Mouse (Mus musculus): Measurements from ENCODE around the gene Atp5c1.

Gene Atp5c1

DNA sequence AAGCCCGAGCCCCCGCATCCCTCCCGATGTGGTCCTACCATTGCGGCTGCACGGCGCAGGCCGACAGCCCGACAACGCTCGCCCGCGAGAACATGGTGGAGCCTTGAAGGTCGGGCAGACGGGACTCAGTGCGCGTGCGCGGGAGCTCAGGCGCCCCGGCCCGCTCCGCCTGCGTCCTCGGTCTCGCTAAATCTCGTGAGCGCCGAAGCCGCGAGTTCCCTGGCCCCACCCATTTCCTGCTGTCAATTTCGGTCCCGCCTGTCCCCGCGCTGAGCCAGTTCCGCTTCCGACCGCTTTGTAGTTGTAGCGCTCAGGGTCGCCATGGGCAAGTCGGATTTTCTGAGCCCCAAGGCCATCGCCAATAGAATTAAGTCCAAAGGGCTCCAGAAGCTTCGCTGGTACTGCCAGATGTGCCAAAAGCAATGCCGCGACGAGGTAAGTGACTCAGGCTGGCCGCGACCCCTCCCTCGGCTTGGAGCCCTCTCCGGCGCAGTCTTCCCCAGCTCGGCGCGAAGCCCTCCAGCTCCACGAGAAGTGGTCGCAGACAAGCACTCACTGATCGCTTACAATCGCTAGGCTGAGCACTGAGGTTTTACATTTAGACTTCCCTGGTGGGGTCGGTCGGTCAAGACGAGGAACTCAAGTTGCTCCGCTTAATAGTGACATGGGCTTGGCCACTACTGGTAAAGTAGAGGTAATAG, at the start of gene Atp5c1, which contains the start of gene Kin:
Atp5c1 (minus strand) TSS at position 201 of the 701 bp plus-strand sequence.
Kin (plus strand) TSS at position 284 of the 701 bp plus-strand sequence.
- peak; percentile 93 for ATAC-seq (ENCODE audit: insufficient number of reproducible peaks, low FRiP score, low TSS enrichment)

DNA sequence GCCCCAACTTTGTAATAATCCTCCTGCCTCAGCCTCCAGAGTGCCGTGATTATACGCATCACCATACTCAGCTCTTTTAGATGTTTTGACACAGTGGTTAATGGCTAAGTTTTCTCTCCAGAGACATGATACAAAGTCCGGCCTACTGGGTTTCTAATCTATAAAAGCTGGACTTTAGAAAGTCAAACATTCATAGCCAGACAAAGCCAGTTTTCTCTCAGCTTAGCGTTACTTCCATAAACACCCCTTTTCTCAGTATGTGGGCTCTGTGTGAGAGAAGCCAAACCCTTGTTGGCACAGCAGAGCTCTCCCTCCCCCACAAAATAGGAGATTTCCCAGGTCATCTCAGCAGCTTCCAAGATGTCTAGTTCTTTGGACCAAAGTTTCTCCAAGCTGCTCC, 48.3 kb upstream of the Atp5c1 start:
- ATAC-seq (ENCODE audit: insufficient number of reproducible peaks, low FRiP score, low TSS enrichment), result no peak

DNA sequence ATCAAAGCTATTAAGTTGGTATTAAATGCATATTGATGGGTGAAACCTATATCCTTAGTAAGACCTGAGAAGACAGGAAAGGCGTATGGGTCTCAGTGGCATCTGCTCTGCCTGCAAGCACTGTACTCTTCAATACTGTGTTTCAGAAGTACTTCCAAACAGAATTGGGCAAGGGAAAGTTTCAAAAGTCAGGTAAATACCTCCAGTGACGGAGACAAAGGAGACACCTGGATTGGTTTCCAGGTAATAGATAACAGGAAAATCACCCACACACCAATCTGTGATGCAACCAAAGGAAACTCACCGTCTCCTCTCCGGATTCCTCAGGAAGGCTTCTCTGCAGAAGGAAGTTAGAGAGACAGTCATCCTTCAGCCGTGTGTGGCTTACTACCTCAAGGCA, 47.2 kb upstream of the Atp5c1 start:
- ATAC-seq (ENCODE audit: insufficient number of reproducible peaks, low FRiP score, low TSS enrichment), result no peak

DNA sequence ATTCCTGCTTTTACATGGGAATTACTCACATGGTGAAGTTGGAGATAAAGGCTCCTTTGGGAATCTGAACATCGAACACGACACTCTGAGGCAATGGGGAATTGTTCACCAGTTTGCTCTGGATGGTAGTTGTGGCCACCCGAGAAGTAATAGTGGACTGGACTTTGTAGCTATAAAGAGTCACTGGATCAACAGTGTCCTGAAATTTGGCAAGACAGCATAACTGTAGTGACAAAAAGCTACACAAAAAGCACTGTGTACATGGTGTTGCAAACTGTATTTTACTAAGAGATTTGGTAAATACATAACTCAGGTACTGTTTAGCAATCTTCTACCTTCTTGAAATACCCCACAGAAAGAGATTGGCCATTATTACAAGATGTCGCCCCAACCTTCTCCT, 45.8 kb upstream of the Atp5c1 start:
- no peak for ATAC-seq (ENCODE audit: insufficient number of reproducible peaks, low FRiP score, low TSS enrichment)

DNA sequence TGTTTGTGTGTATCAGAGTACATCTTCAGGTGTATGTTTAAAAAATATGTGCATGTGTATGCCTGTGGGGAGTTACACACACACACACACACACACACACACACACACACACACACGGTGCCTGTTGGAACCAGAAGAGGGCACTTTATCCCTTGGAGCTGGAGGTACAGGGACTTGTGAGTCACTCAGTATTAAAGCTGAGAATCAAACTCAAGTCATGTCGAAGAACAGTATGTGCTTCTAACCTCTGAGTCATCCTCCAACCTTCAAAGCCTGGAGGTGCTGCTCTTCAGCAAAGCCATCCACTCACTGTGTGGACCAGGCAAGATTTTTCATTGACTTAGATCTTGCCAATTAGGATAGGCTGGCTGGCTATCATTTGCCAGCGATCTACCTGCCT, 41.5 kb upstream of the Atp5c1 start:
- no peak for ATAC-seq (ENCODE audit: insufficient number of reproducible peaks, low FRiP score, low TSS enrichment)

DNA sequence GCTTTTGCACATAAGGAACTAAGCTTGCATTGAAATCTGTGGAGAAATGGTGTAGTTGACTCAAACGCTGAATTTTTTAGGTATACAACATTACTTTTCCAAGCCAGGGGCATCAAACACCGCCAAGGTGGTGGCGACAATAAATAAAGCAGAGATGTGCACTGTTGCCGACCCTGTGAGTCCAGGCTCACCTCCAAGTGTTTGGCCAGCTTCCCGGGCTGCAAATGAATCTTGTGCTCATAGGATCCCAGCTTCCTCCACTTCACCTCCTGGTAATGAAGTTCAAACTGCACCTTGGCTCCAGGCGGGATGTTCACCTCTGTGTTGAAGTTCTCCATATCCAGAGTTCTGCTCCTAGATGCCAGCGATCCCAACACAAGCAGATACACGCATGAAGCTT, 39.0 kb upstream of the Atp5c1 start:
- ATAC-seq (ENCODE audit: insufficient number of reproducible peaks, low FRiP score, low TSS enrichment), result no peak

DNA sequence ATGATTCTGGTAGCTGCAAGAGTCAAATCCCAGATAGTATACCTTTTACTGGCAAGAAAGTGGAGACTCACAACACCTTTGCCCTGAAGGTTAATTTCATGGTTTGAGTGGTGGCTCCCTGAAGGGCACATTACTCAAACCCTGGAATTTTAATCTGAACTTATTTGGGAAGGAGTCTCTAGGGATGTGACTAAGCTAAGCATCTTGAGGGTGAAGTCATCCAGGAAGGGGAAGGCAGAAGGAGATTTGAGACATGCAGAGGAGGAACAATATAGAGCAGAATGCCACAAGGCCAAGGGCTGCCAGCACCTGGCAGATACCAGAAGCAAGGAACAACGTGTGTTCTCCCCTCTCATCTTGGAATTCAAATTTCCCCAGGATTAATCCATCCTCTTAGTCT, 38.4 kb upstream of the Atp5c1 start:
- ATAC-seq (ENCODE audit: insufficient number of reproducible peaks, low FRiP score, low TSS enrichment), result no peak

DNA sequence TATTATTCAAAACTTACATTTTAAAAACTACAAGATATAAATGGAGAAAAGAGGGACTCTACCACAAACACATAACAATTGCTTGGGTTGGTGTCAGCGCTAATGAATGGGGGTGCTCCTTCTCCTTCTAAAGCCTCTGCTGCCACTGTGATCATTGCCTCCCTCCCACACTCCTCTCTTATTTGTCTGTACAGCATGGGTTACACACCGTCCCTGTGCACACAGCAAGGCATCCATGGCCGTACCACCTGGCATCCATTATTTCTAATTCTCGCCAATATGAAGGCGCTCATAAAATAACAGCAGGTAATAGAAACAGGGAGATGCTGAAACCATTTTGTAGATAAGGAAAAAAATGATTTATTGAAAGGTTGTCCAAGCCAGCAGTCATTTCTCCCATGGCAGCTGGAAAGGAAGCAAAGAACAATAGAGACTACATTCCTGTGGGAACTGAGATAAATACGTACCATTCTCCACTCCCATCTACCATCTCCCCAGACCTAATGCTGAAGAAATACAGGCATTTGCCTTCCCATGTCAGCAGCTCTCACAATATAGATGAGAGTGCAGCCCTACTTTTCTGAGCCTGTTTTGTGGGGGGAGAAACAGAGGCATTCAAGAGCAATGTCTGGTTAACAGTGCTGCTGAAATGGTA, 28.4 kb upstream of the Atp5c1 start:
- no peak for ATAC-seq (ENCODE audit: insufficient number of reproducible peaks, low FRiP score, low TSS enrichment)

DNA sequence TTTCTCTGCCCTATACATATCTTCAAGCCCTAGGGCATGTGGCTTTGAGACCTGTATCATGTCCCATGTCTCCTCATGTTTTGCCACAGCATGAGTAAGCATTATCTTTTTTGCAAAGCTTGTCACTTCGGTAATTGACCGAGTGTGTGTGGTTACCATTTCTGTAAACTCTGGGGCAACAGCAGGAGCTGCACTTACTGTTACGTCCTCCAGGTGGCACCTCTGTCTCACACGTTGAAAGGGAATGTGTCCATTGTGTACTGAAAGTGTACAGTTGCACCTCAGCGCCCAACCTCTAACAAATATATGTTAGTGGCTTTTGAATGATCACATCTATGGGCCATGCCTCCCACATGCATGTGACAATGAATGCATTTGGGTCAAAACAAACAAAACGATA, 20.9 kb upstream of the Atp5c1 start:
- ATAC-seq (ENCODE audit: insufficient number of reproducible peaks, low FRiP score, low TSS enrichment), result no peak

DNA sequence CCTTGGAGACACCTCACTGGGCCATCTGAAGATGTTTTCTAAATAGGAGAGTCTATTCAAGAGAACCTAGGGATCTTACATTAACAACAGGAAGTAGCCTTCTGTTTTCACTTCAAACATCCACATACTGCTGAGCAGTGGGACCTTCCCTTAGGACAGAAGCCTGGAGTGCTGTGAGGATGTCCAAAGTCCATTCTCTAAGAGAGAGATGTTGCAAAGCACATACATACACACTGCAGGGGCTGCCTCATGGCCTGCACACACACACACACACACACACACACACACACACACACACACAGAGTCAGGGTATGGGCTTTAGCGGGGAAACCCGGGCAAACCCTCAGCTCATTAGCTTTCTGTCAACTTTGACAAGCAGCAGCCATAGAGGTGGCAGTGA, 20.2 kb upstream of the Atp5c1 start:
- ATAC-seq (ENCODE audit: insufficient number of reproducible peaks, low FRiP score, low TSS enrichment), result no peak

DNA sequence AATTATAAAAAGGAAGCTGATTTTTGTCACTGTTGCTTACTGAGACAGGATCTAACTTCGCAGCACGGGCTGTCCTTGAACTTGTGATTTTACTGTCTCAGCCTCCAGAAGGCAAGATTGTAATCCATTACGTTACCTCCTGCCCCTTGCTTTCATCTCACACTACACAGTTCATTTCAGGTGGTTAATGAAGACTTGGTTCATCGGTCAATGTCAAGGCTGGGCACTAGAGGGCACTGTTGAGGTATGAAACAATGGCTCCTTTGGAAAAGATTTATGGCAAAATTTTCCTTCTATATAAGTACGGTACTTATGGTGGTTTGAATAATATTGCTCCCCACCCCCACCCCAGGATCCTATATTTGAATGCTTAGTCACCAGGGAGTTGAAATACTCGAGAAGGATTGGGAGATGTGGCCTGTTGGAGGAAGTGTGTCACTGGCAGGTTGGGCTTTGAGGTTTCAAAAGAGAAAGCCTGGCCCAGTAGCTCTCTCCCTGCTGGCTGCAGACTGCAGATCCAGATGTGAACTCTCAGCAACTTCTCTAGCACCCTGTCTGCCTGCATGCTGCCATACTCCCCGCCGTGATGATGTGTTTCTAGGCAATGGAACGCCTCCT, 18.4 kb upstream of the Atp5c1 start:
- ATAC-seq (ENCODE audit: insufficient number of reproducible peaks, low FRiP score, low TSS enrichment), result peak; percentile 63; the same call in 1 of the 2 replicates

DNA sequence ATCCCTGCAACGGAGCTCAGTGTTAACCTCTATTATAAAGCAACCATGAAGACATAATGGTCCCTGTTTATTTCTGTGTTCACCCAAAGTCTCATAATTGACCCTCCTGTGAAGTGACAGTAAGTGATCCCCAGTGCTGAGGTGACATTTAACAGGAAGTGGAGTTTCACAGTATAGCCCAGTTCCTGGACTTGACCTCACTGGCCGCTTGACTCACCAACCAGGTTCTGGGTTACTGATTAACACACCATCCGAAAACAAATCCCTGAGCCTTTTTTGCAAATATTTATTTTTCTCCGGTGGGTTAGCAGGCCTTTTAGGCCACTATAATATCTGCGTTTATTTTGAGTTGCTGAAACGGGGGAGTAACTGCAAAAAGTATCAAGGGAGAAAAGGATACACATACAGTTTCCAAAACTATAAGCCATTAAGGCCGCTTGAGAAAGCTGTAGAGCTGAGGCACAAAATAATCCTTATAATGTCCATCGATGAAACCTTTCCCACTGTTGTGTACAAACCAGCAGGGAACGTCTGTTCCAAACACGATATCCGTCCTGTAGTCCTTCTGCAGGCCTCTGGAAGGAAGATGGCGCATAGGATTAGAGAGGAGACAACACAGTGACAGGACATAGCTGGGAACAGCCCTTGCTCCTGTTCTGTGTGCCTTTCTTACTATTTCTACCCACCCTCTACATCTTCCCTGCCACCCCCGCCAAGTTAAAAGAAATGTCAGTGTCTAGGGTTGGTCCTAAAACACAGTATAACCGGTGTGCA, 14.2 kb upstream of the Atp5c1 start:
- no peak for ATAC-seq (ENCODE audit: insufficient number of reproducible peaks, low FRiP score, low TSS enrichment)

DNA sequence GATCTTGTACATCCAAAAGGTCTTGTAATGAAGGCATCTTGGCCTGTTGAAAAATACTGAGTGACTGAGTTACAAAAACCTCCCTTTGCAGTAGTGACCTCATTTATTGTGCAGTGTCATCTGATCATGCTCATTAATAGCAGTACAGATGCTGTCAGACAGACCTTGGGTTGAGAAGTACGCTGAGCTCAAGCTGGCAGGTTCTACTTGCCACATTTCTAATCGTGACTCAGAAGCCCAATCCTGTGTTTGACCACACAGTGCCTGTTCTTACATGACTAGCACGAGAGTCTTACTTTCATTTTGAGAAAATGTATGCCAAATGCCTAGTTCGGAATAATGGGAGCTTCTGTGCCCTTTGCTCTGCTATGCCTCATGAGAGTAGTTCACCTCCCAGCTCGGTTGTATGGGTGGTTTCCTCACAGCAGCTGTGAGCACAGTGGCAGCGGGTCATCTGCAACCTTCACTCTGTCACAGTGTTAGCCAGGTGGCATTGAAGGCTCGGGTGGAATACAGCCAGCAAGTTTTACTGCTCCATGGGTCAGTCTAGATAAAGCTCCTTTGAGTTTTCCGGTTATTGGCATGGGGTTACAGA, 7.0 kb upstream of the Atp5c1 start:
- peak; percentile 54; the same call in 1 of the 2 replicates for ATAC-seq (ENCODE audit: insufficient number of reproducible peaks, low FRiP score, low TSS enrichment)

DNA sequence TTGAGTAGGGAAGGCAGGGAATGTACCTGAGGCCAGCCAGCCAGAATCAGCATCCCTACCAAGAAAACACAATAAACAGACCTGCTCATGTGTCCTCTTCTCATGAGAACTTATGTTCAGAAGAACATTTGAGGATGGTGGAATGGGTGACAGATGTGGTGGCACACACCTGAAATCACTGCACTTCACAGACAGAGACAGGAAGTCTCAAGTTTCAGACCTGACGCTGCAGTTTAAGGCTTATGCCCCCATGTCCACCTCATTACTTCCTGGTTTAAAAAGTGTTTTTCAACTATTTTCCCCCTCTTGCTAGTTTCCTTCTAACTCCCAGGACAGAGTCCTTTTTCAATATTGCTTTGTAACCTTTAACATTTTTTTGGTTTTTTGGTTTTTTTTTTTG, 2.4 kb upstream of the Atp5c1 start:
- ATAC-seq (ENCODE audit: insufficient number of reproducible peaks, low FRiP score, low TSS enrichment), result no peak

DNA sequence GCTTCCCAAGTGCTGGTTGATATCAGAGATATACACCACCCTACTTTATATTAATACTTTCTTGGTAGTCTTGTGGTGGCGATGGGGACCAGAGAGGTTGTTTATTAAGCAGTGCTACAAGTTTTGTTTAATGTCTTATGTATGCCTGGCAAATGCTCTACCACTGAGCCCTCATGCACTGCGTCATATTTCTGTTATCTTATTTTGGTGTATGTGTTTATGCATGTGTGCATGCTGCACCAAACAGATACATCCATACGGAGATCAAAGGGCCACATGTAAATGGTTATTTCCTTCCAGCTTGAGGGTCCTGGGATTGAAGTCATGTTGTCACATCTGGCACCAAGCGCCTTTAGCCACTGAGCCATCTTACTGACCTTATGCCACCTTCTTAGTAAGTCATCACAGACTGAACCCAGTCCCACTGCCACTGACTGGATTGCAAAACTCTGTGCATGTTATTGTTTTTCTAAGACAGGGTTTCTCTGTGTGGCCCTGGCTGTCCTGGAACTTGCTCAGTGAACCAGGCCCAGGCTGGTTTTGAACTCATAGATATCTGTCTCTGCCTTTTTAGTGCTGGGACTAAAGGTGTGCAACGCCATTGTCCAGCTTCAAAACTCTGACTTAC, 1.3 kb upstream of the Atp5c1 start:
- ATAC-seq (ENCODE audit: insufficient number of reproducible peaks, low FRiP score, low TSS enrichment), result no peak

DNA sequence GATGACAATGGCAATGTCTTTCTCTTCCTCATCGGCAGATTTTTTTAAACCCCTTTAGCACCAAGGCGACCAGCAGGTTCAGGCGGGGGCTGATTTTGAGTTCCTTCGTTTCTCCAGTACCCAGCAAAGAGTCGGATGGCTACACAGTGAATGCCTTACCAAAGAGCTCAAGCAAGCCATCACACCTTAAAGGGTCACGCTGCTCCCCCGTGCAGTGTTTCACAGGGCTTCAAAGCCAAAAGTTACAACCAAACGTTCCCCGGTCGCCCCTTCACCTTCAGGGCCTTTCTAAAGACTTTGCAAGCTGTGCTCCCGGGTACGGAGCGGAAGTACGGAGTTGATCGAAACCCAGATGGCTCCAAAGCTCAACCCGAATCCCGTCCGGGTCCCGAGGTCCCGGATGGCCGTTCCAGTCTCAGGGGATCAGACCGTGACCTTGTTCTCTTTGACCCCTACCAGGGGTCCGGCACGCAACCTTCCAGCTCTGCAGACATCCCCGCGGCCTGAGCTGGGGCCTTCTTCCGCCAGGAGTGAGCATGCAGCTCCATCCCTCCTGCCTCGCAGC, 483 bp downstream of the Atp5c1 start:
- no peak; the same call in 1 of the 2 replicates for ATAC-seq (ENCODE audit: insufficient number of reproducible peaks, low FRiP score, low TSS enrichment)

DNA sequence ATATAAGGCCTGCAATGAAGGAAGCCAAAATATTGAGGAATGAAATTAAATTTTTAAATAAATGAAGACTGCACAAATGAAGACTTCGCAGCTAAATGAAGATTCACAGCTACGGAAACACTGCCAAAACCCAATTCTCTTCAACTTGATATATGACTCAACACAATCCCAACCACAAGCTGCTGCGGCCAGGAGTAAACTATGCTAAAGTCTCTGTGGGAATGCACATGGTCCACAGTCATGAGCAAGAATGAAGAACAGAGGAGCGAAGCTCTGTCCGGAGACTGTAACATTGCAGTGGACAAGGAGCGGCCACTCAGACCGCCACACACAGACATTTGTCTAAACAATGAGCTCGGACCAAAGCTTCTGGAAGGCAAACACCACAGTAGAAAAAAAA, 3.6 kb downstream of the Atp5c1 start:
- ATAC-seq (ENCODE audit: insufficient number of reproducible peaks, low FRiP score, low TSS enrichment), result no peak

DNA sequence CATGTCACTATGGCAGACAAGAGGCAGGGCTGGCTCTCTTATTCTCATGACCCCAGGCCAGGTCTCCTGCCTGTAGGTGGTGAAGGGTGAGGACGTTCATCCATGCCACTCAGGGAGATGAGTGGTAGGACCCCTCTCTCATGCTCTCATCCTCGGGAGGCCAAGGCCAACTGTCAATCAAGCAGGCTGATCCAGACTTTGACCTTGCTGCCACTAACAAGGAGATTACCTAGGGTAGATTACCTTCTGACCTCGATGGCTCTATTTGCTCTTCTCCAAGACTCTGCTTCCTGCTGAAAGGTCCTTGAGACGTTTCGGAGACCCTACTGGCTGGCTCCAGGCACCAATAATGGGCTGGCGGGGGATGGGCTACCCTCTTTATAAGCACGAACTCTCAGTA, 5.8 kb downstream of the Atp5c1 start:
- ATAC-seq (ENCODE audit: insufficient number of reproducible peaks, low FRiP score, low TSS enrichment), result no peak

DNA sequence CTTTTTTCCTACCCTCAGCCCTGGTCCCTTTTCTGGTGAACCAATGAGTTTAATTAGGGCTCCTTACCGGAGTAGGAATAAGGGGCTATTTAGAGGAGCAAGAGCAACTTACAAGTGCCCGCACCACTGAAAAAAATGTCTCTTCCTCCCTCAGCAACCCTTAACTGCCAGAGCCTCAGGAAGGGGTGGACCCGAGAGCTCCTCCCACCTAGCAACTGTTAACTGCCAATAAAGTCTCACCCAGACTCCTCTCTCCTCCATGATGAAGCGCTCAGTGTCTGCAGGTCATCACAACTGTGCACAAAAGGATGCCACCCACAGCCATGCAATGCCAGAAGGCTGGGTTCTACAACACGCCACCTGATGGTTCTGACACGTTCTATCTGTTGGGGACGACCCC, 8.6 kb downstream of the Atp5c1 start:
- no peak for ATAC-seq (ENCODE audit: insufficient number of reproducible peaks, low FRiP score, low TSS enrichment)

DNA sequence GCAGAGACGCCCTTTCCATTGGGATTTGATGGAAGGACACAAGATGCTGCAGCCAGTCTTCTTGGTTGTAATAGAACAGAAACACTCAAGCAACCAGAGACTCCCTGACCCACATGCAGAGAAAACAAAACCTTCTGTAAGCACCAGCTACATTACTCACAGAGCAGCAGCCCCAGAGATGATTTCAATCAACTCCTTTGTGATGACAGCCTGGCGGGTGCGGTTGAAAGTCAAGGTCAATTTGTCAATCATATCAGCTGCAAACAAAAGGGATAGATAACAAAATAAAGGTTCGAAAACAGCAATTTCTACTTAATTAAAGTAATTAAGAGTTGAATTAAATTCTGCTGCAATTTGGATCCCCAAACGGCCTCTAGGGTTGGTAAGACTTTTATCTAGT, 21.5 kb downstream of the Atp5c1 start:
- ATAC-seq (ENCODE audit: insufficient number of reproducible peaks, low FRiP score, low TSS enrichment), result no peak

Data from cerebellum, adult (tissue).